Mouse (Mus musculus) megakaryocyte, embryonic 14.5 days (primary cell): ENCODE measurements around the gene Krt33a.

Experiments
- FLI1 ChIP-seq: IDR thresholded peaks from 2 replicates; pipeline ENCODE4 v1.6.1; 2012; ENCODE audit warnings: low read length, inconsistent platforms, mixed read lengths
- GATA1 ChIP-seq: IDR thresholded peaks from 3 replicates; pipeline ENCODE4 v1.6.1; 2012; ENCODE audit warnings: mixed read lengths, low read length, inconsistent platforms, borderline replicate concordance

DNA sequence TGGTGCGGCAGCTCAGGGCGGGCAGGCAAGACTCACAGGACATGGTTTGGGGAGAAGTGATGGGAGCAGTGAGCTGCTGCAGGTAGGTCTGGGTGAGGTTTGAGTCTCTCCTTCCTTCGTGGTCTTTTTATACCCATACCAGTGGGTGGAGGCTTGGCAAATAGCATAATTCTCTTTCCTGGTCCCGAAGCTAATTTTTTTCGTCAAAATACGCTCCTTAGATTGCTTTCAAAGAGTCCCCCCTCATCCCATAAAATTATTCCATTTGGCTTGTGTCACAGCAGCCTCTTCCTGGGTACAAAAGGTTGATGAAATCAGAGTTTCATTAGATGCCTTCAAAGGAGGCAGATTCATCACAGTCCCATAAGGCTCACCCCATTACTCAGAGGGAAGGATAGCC is 25.4 kb upstream of the Krt33a start, which contains the start of gene Krt34:
- TF ChIP-seq GATA1 (no peak), FLI1 (no peak)
